Mouse (Mus musculus): Measurements from ENCODE around the gene Gabra3. TPM values are rescaled to one million over a fixed set of nuclear protein-coding genes. Genes with fewer than 3 reads are reported as not detected.

Gene Gabra3
- polyA plus RNA-seq (2021): 0.04 TPM

DNA sequence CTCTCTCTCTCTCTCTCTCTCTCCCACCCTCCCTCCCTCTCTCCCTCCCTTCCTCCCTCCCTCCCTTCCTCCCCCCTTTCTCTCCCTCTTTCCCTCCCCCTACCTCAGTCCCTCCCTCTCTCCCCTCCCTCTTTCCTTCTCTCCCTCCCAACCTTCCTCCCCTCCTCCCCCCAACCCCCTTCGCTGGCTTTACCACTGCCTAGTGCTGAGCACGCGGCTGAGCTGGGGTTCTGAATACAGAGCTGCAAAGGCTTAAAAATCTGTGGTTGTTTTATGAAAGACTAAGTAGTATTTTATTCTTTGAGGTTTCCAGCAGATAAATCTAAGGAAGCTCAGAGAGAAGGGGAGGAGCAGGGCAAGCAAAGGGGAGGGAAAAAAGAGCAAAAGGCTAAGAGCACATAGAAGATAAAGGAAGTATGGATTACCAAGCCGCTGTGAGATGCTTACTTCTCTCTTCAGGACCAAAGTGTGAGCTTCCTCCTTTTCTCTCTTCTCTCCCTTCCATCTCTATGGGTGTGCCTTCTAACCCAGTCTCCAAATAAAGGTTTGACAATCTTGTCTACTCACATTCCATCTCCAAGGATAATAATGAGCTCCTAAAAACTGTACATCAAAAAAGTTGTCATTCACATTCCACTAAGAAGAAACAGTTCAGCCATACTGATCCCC lies at the start of gene Gabra3:
TSS of gene Gabra3 (minus strand) at position 619 of the 669 bp plus-strand sequence.
- ATAC-seq (no peak), DNase-seq (ENCODE audit: low read depth, low spot score) (no peak)
- in situ Hi-C loops (cut with MboI; ENCODE audit: low pct_unique_long_range_greater_than_20kb): loop anchor here (25.0 kb wide), 1 partner anchor 644 kb away; no protein-coding TSS in a partner anchor
- peaks cover 47% of the 10 kb centered on the region for H3K27me3 ChIP-seq
- CTCF ChIA-PET: no interaction called here
- POLR2A ChIA-PET: no interaction called here
- TF ChIP-seq CTCF (IDR thresholded peaks at IDR 0.05): no peak

DNA sequence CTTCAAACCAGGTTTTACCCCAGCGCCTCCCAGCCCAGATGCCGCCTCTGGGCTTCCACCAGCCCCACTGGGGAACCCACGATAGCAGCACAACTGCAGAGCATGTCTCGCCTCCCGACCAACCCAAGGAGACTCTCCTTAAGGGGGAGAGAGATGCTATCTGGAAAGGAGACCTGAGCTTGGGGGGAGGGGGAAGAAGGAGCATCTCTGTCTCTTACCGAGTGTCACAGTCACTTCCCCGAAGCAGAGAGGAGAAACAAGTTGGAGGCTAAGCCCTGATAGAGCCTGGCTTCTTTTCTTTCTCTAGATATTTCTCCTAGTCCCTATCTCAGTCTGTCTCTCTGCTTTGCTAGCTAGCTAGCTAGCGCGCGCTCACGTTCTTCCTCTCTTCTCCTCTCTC lies 859 bp downstream of the Gabra3 start:
- CTCF ChIA-PET: no interaction called here
- no peak for TF ChIP-seq CTCF (IDR thresholded peaks at IDR 0.05)
- ATAC-seq (no peak), DNase-seq (ENCODE audit: low read depth, low spot score) (no peak)
- POLR2A ChIA-PET: no interaction called here
- H3K27me3 ChIP-seq: peaks cover 53% of the 10 kb centered on the region
- in situ Hi-C loops (cut with MboI; ENCODE audit: low pct_unique_long_range_greater_than_20kb): loop anchor here (25.0 kb wide), 1 partner anchor 643 kb away; no protein-coding TSS in a partner anchor

DNA sequence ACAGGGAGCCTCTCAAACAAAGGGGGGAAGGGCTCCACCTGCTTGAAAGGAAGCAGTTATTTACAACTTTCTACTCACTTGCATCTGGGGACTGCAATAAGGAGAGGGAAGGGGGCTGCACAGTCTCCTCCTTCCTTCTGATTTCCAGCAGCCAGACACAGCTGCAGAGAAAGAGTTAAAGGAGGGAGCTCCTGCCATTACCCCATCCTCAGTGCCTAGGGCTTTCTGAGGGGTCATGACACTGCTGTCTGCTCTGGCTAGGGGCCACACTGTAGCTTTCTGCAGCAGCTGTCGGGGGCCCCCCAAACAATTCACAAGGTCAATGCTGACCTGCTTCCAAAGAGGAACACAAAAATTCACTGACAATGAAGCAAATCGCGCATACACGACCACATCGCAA lies 1.3 kb downstream of the Gabra3 start:
- DNase-seq (ENCODE audit: low read depth, low spot score): no peak
- no peak for ATAC-seq
- TF ChIP-seq CTCF (IDR thresholded peaks at IDR 0.05): no peak
- ChIA-PET CTCF (interaction anchor here (0.7 kb wide), 1 partner anchor 9 kb away, joined by 3 read pairs; no protein-coding TSS in a partner anchor), POLR2A (no interaction called here)
- in situ Hi-C loops (cut with MboI; ENCODE audit: low pct_unique_long_range_greater_than_20kb): loop anchor here (25.0 kb wide), 1 partner anchor 643 kb away; no protein-coding TSS in a partner anchor
- H3K27me3 ChIP-seq: peaks cover 54% of the 10 kb centered on the region

DNA sequence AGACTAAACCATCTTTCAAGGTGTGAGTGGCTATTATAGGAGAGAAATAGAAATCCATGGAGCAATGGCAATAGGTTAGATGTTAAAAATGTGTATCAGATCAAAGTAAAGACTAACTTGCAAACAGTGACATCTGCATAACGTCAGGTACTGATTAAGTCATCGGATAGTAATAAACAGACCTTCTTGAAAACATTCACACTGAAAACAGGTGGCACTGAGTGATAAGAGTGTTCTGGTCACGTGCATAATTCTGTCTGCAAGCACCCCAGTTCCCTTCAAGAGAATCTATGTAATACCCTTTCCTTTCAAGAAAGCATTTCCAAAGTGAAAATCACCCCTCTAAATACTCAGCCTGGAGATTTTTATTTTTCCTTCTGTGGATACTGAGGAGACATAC lies 6.0 kb downstream of the Gabra3 start:
- POLR2A ChIA-PET: no interaction called here
- DNase-seq (ENCODE audit: low read depth, low spot score): no peak
- TF ChIP-seq CTCF (IDR thresholded peaks at IDR 0.05): no peak
- in situ Hi-C loops (cut with MboI; ENCODE audit: low pct_unique_long_range_greater_than_20kb): loop anchor here (25.0 kb wide), 1 partner anchor 638 kb away; no protein-coding TSS in a partner anchor
- CTCF ChIA-PET: no interaction called here
- peaks cover 56% of the 10 kb centered on the region for H3K27me3 ChIP-seq
- no peak for ATAC-seq

GRCm38 (mm10) chrX:72644691-72645090 lies 12.0 kb downstream of the Gabra3 start:
- no peak for ATAC-seq
- ChIA-PET CTCF (no interaction called here), POLR2A (no interaction called here)
- TF ChIP-seq CTCF (IDR thresholded peaks at IDR 0.05): peak; percentile 46
- in situ Hi-C loops (cut with MboI; ENCODE audit: low pct_unique_long_range_greater_than_20kb): no loop called here
- no peak for DNase-seq (ENCODE audit: low read depth, low spot score)
- peaks cover 40% of the 10 kb centered on the region for H3K27me3 ChIP-seq

DNA sequence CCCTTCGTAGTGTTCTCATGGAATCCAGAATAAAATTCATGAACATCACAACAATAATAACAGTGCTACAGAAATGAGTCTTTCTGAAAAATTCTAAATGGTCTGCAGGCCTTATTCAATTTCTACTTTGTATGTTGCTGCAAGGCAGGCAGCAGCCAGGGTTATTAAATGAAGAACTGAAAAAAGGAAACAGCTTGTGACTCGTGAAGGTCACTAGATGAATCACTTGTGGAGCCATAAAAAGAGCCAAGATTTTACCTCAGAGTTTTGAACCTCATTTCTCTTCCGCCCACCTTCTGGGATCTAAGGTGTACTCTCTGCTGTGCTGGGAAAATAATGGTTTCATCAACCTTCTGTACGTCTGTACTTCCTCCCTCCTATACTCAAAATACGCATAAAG lies 159.4 kb downstream of the Gabra3 start:
- ChIA-PET CTCF (no interaction called here), POLR2A (no interaction called here)
- DNase-seq (ENCODE audit: low read depth, low spot score): no peak
- no peak for ATAC-seq
- in situ Hi-C loops (cut with MboI; ENCODE audit: low pct_unique_long_range_greater_than_20kb): no loop called here
- H3K27me3 ChIP-seq: peaks cover 42% of the 10 kb centered on the region
- no peak for TF ChIP-seq CTCF (IDR thresholded peaks at IDR 0.05)

- DNase-seq (ENCODE audit: low read depth, low spot score) (no peak), ATAC-seq (no peak)
- ChIA-PET POLR2A (no interaction called here), CTCF (no interaction called here)
- H3K27me3 ChIP-seq: peaks cover 38% of the 10 kb centered on the region
- no peak for TF ChIP-seq CTCF (IDR thresholded peaks at IDR 0.05)
- in situ Hi-C loops (cut with MboI; ENCODE audit: low pct_unique_long_range_greater_than_20kb): no loop called here
Observed at GRCm38 (mm10) chrX:72489806-72490205, 166.8 kb downstream of the Gabra3 start.

GRCm38 (mm10) chrX:72386758-72387157 lies 269.9 kb downstream of the Gabra3 start, which contains the start of gene Magea10:
Gene Magea10, minus strand, starts transcription at chrX:72386858.
- ATAC-seq (no peak), DNase-seq (ENCODE audit: low read depth, low spot score) (no peak)
- CTCF ChIA-PET: no interaction called here
- TF ChIP-seq CTCF (IDR thresholded peaks at IDR 0.05): no peak
- peaks cover 3% of the 10 kb centered on the region for H3K27me3 ChIP-seq
- POLR2A ChIA-PET: no interaction called here
- in situ Hi-C loops (cut with MboI; ENCODE audit: low pct_unique_long_range_greater_than_20kb): no loop called here

Other genes starting within 250 kb of the Gabra3 start
- gene Gabrq, start 168.3 kb upstream of the Gabra3 start, polyA plus RNA-seq (2021): not detected

Data from Patski (cell line).